Mouse (Mus musculus): ENCODE results near the gene Emc1. TPM values are rescaled to one million over a fixed set of nuclear protein-coding genes. Genes with fewer than 3 reads are reported as not detected.
A peak's percentile ranks its signal among the peaks of the same experiment; 100 is the strongest.

Emc1 gene
- total RNA-seq (2015) (19.2 and 19.8 TPM in 2 replicates), total RNA-seq (2017) (30.3 and 42.6 TPM in 2 replicates)

GRCm38 (mm10) chr4:139351931-139352711 lies at the start of gene Emc1, which contains the start of the genes Mrto4 and Ubr4:
Gene Emc1, plus strand, starts transcription at chr4:139352587.
Gene Mrto4, minus strand, starts transcription at chr4:139352576.
Gene Ubr4, plus strand, starts transcription at chr4:139352609.
- ATAC-seq (replicated peaks; ENCODE audit: poor library complexity): peak; percentile 93

- ATAC-seq (replicated peaks; ENCODE audit: poor library complexity): no peak
Measured at GRCm38 (mm10) chr4:139305521-139305920, 46.9 kb upstream of the Emc1 start.

- ATAC-seq (replicated peaks; ENCODE audit: poor library complexity): peak; percentile 56
Measured at GRCm38 (mm10) chr4:139307916-139308315, 44.5 kb upstream of the Emc1 start.

DNA sequence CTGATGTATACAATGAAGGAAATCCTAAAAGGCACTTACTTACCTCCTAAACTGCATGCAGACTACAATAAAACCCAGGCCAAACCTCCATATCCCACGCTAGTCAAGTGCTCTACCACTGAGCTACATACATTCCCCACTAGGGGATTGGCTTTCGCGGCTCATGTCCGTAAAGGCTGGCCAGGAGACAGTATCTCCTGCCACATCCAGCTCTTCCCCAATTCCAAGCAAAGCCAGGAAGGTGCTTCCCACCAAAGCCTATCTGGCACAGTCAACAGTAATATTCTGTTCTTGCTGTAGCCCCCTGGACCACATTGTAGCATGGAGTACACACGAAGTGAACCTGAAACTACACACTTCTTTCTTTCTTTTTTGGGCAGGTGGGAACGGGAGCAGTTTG lies 42.7 kb upstream of the Emc1 start:
- ATAC-seq (replicated peaks; ENCODE audit: poor library complexity): peak; percentile 27

- ATAC-seq (replicated peaks; ENCODE audit: poor library complexity): peak; percentile 70
Measured at GRCm38 (mm10) chr4:139310171-139310898, 42.1 kb upstream of the Emc1 start, which contains the start of the genes Pqlc2 and Akr7a5. Gene Pqlc2, minus strand, starts transcription at chr4:139310708. Gene Akr7a5, plus strand, starts transcription at chr4:139310744.

DNA sequence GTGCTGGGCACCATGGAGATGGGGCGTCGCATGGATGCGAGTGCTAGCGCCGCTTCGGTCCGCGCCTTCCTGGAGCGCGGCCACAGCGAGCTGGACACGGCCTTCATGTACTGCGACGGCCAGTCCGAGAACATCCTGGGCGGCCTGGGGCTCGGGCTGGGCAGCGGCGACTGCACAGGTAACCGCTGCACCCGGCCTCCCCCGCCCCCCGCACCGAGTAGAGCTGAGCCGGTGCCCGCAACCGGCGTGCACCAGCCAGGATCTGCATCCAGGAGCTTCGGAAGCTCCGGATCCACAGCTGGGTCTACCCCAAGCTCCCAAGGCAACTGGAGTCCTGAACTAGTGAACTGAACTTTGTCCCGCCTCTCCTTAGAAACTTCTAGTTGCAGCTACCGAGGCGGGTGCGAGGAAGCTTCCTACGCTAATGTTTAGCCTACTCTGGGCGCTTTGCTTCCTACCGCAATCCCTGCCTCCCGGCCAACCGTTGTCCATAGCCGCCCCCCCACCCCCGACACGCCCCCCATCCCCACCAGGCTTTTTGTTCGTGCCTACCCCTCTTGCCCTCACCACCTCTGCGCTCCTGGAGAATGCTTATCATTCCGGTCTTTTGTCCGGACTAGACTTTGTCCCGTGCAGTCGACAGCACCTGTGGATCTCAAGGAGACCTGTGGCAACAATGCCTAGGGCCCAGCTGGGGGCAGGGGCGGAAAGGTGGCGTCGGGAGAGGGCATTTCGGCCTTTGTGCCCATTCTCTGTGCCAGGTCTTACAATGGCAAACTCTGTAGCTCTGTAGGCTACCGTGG lies 41.3 kb upstream of the Emc1 start:
- 0 out of 2 replicates have a peak, but pooled peaks have one; percentile 8 for ATAC-seq (replicated peaks; ENCODE audit: poor library complexity)

DNA sequence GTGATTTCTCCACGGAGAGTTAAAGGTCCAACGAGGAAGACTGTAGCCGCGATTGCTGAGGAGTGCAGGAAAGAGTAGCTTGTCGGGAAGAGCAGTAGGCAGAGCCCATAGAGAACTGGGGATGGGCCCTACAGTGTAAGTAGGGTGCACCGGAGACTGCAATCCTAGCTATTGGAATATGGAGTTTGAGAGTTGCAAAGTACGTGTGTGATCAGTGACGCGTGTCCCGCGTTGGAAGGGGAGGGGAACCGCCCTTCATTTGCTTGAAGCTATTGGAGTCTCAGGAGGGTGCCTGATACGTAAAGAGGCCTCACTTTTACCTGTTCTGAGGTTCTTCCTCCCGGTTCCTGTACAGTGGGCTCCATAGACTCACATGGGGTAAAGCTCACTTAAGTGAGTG lies 40.7 kb upstream of the Emc1 start:
- no peak for ATAC-seq (replicated peaks; ENCODE audit: poor library complexity)

GRCm38 (mm10) chr4:139312632-139313031 lies 39.8 kb upstream of the Emc1 start:
- 0 out of 2 replicates have a peak, but pooled peaks have one; percentile 29 for ATAC-seq (replicated peaks; ENCODE audit: poor library complexity)

GRCm38 (mm10) chr4:139318449-139318848 lies 33.9 kb upstream of the Emc1 start:
- no peak for ATAC-seq (replicated peaks; ENCODE audit: poor library complexity)

- no peak for ATAC-seq (replicated peaks; ENCODE audit: poor library complexity)
Measured at GRCm38 (mm10) chr4:139319740-139320139, 32.6 kb upstream of the Emc1 start.

DNA sequence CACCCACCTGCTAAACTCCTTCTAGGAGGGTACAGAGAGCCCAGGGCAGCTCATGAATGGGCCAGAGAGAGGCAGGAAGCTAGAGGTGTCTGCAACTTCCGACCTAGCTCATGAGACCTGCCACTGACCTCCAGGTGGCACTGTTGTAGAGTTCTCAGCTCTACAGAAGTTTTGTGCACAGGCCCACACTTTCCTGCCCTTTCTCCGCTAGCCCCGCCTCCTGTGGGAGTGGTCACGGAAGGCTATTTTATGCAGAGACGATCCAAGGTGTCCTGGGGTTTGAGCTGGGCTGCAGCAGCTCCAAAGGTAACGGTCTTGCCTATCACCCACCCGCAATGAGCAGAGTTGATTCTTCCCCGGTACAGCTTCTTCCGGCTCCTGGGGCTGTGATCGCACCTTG lies 21.8 kb upstream of the Emc1 start:
- ATAC-seq (replicated peaks; ENCODE audit: poor library complexity): peak; percentile 96

DNA sequence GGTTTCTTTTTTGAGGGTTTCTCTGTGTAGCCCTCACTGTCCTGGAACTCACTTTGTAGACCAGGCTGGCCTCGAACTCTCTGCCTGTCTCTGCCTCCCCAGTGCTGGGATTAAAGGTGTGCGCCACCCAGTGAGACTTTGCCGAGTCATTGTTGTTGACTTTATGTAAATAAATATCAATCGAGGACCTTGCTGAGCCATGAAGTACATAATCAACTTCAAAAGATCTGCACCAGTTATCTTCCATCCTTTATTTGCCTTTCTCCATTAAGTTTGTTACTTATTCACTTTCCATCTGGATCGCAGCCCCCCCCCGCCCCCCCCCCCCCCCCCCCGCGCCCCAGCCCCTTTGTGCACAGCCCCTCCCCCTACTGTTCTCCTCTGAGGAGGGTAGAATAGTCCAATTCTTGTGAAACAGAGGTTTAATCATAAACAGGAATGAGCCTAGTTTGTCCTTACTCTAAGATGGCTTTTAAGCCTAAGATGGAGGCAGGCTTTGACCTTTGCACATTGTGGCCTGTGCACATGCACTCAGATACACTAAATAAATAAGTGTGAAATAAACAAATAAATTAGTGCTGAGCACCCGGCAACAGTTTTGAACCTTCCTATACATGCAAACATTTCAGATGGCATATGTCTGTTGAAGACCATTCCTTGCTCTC lies 17.6 kb upstream of the Emc1 start:
- no peak for ATAC-seq (replicated peaks; ENCODE audit: poor library complexity)

GRCm38 (mm10) chr4:139335507-139335906 lies 16.9 kb upstream of the Emc1 start:
- ATAC-seq (replicated peaks; ENCODE audit: poor library complexity): peak; percentile 79

- peak; percentile 65 for ATAC-seq (replicated peaks; ENCODE audit: poor library complexity)
Measured at GRCm38 (mm10) chr4:139336822-139337483, 15.4 kb upstream of the Emc1 start.

GRCm38 (mm10) chr4:139338145-139338544 lies 14.2 kb upstream of the Emc1 start:
- ATAC-seq (replicated peaks; ENCODE audit: poor library complexity): no peak

DNA sequence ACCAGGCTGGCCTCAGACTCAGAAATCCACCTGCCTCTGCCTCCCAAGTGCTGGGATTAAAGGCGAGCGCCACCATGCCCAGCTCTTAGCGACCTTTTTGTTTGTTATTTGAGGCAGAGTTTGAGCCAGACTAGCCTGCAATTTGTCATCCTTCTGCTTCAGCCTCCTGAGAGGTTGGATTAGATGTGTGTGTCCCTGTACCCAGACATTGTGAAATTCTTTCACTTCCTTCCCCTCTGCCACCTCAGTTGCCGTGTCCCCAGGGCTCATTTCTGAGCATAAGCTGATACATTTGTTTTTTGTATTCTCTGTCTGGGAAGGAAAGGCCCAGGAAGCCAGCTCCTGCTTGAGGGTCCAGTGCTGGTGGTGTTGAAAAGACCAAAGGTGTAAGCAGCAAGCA lies 11.6 kb upstream of the Emc1 start:
- ATAC-seq (replicated peaks; ENCODE audit: poor library complexity): peak; percentile 43; the same call in 1 of the 2 replicates

GRCm38 (mm10) chr4:139341556-139342233 lies 10.7 kb upstream of the Emc1 start:
- peak; percentile 18; the same call in 1 of the 2 replicates for ATAC-seq (replicated peaks; ENCODE audit: poor library complexity)

- 0 out of 2 replicates have a peak, but pooled peaks have one; percentile 17 for ATAC-seq (replicated peaks; ENCODE audit: poor library complexity)
Measured at GRCm38 (mm10) chr4:139343718-139344117, 8.7 kb upstream of the Emc1 start.

DNA sequence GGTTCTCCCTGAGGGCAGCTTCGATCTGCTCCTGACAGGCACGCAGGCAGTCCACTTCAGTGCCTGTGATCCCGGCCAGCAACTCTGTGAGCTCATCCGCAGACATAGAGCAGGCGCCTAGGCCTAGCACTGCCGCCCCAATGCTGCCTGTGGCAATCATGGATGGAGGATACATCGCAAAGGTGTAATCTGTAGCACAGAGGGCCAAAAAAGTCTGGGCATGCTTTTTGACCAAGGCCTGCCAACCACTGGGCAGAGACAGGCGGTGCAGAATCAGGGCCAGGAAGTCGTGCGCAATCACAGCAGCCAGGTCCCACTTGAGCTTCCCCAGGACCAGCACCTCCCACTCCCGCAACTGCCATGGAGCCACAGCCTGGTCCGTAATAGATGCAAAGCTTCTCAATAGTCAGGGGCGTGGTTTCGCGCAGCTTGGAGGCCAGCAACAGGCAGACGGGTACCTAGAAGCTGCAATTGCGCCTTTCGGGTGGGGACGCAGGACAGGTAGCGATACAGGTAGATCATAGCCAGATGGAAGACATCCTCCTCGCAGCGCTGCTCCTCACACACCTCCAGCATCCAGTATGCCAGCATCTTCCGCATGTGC lies 6.9 kb upstream of the Emc1 start:
- no peak for ATAC-seq (replicated peaks; ENCODE audit: poor library complexity)

All from megakaryocyte progenitor cell, adult 5-6 weeks (primary cell).